Mouse (Mus musculus): ENCODE data around the gene Adk. TPM values are rescaled to one million over a fixed set of nuclear protein-coding genes. Genes with fewer than 3 reads are reported as not detected.

The Adk gene
- total and polyA plus RNA-seq, 3 experiments = 69.0 to 479 (median 102) TPM

- Histone ChIP-seq H3K4me1 (ENCODE audit: control insufficient read depth in 1 of 2, insufficient read depth in 2 of 2, low read length in 2 of 2) (peaks cover 16 to 19% of the 10 kb centered on the region in 2 experiments), H3K27me3 (ENCODE audit: control insufficient read depth in 1 of 2, insufficient read depth in 2 of 2, low read length in 2 of 2) (no peaks in the 10 kb centered on the region), H3K36me3 (ENCODE audit: control insufficient read depth in 1 of 2, insufficient read depth in 2 of 2, low read length in 2 of 2) (peaks cover 0 to 22% of the 10 kb centered on the region in 2 experiments), H3K79me2 (ENCODE audit: control insufficient read depth, insufficient read depth, low read length, poor library complexity) (no peaks in the 10 kb centered on the region), H3K4me3 (ENCODE audit: control insufficient read depth in 1 of 2, insufficient read depth in 1 of 2, low read depth in 2 of 2, low read length in 2 of 2) (peak overlapping the region in 1 of 2 experiments; percentile 23; a peak in 1 of 4 replicates), H3K27ac (ENCODE audit: control insufficient read depth, low read depth, low read length) (peak overlapping the region; percentile 49), H3K9ac (ENCODE audit: control insufficient read depth, low read depth, low read length, poor library complexity, severe bottlenecking) (peak overlapping the region; percentile 23), H3K9me3 (replicated peaks; ENCODE audit: insufficient read depth, low read length) (no peaks in the 10 kb centered on the region)
- no peak for TF ChIP-seq ZNF384 (IDR thresholded peaks at IDR 0.05; ENCODE audit: low read depth, low read length)
- TF ChIP-seq CTCF (IDR thresholded peaks at IDR 0.05 in 2 of 3, conservative IDR thresholded peaks at IDR 0.05 in 1 of 3; ENCODE audit: control insufficient read depth in 1 of 3, insufficient read depth in 1 of 3, low read depth in 2 of 3, low read length in 3 of 3, poor library complexity in 1 of 3, severe bottlenecking in 1 of 3) = no peak
- TF ChIP-seq ZMIZ1 (IDR thresholded peaks at IDR 0.05; ENCODE audit: low read depth, low read length) = no peak
- TF ChIP-seq TAL1 (IDR thresholded peaks at IDR 0.05; ENCODE audit: low read length) = no peak
- TF ChIP-seq NELFE (IDR thresholded peaks at IDR 0.05; ENCODE audit: low read depth, low read length) = no peak
- no peak for TF ChIP-seq ETS1 (IDR thresholded peaks at IDR 0.05; ENCODE audit: low read depth, low read length)
- no peak for TF ChIP-seq ELF1 (IDR thresholded peaks at IDR 0.05; ENCODE audit: low read depth, low read length)
- no peak for TF ChIP-seq GATA1 (IDR thresholded peaks at IDR 0.05; ENCODE audit: low read depth, low read length)
- no peak for TF ChIP-seq MAZ (IDR thresholded peaks at IDR 0.05; ENCODE audit: low read depth, low read length)
- no peak for TF ChIP-seq POLR2AphosphoS2 (IDR thresholded peaks at IDR 0.05; ENCODE audit: low read length)
- no peak for TF ChIP-seq UBTF (IDR thresholded peaks at IDR 0.05; ENCODE audit: borderline replicate concordance, insufficient read depth, low read depth, low read length)
- no peak for TF ChIP-seq EP300 (IDR thresholded peaks at IDR 0.05; ENCODE audit: low read depth in 1 of 2, low read length in 2 of 2)
- TF ChIP-seq SMC3 (IDR thresholded peaks at IDR 0.05; ENCODE audit: low read depth, low read length) = no peak
- TF ChIP-seq KAT2A (conservative IDR thresholded peaks at IDR 0.05; ENCODE audit: low read depth, low read length) = no peak
- no peak for TF ChIP-seq TBP (IDR thresholded peaks at IDR 0.05; ENCODE audit: low read depth, low read length)
- TF ChIP-seq ZC3H11A (IDR thresholded peaks at IDR 0.05; ENCODE audit: low read depth, low read length) = no peak
- TF ChIP-seq POLR2AphosphoS5 (IDR thresholded peaks at IDR 0.05; ENCODE audit: borderline replicate concordance, low read depth, low read length) = no peak
- TF ChIP-seq MYC (IDR thresholded peaks at IDR 0.05; ENCODE audit: low read depth, low read length) = no peak
- no peak for TF ChIP-seq NRF1 (IDR thresholded peaks at IDR 0.05; ENCODE audit: insufficient read depth, low read depth, low read length, poor library complexity, severe bottlenecking)
- no peak for TF ChIP-seq SIN3A (IDR thresholded peaks at IDR 0.05; ENCODE audit: low read length)
- DNase-seq (ENCODE audit: low read depth, low spot score) = peak; percentile 14
Observed at GRCm38 (mm10) chr14:21100876-21101275, 48.5 kb downstream of the Adk start.

DNA sequence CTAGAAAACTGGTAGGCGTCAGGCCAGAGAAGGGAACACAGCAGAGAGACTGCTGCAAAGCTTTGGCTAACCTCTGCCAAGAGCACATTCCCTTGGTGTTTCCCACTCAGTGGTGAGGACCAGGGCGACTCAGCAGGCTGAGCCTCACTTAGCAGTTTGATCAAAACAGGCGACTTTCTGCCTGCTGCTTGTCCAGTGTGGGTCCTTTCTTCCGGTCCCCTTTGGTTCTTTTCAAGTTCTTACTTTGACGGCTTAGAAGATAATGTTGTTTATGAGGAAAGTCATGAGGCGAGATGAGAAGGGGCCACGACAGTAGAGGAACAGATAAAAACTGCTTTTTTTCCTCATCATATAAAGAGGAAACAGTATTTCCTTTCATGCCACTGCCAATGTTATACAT, 49.2 kb downstream of the Adk start:
- peak overlapping the region; percentile 95 for H3K27ac ChIP-seq (ENCODE audit: control insufficient read depth, low read depth, low read length)
- DNase-seq (ENCODE audit: low read depth, low spot score) = peak; percentile 72
- H3K4me3 ChIP-seq (ENCODE audit: control insufficient read depth in 1 of 2, insufficient read depth in 1 of 2, low read depth in 2 of 2, low read length in 2 of 2) = peak overlapping the region; percentile 23 to 52
- H3K9ac ChIP-seq (ENCODE audit: control insufficient read depth, low read depth, low read length, poor library complexity, severe bottlenecking) = peak overlapping the region; percentile 55
- peaks cover 0 to 22% of the 10 kb centered on the region in 2 experiments for H3K36me3 ChIP-seq (ENCODE audit: control insufficient read depth in 1 of 2, insufficient read depth in 2 of 2, low read length in 2 of 2)
- H3K4me1 ChIP-seq (ENCODE audit: control insufficient read depth in 1 of 2, insufficient read depth in 2 of 2, low read length in 2 of 2) = peaks cover 16 to 19% of the 10 kb centered on the region in 2 experiments
- H3K9me3 ChIP-seq (replicated peaks; ENCODE audit: insufficient read depth, low read length) = no peaks in the 10 kb centered on the region
- no peak for TF ChIP-seq USF2 (IDR thresholded peaks at IDR 0.05; ENCODE audit: borderline replicate concordance in 1 of 2, insufficient read depth in 1 of 2, low read depth in 1 of 2, low read length in 2 of 2)
- TF ChIP-seq EP300 (IDR thresholded peaks at IDR 0.05; ENCODE audit: low read depth in 1 of 2, low read length in 2 of 2) = peak; percentile 49 to 74; a peak in 3 of 4 replicates
- TF ChIP-seq SIN3A (IDR thresholded peaks at IDR 0.05; ENCODE audit: low read length) = peak; percentile 84
- TF ChIP-seq POLR2A (IDR thresholded peaks at IDR 0.05; ENCODE audit: control insufficient read depth in 1 of 2, insufficient read depth in 1 of 2, low read depth in 1 of 2, low read length in 2 of 2, poor library complexity in 1 of 2) = 0 out of 4 replicates have a peak, but pooled peaks of 1 of the 2 experiments have one; percentile 30
- peak; percentile 81 for TF ChIP-seq USF1 (IDR thresholded peaks at IDR 0.05; ENCODE audit: low read depth, low read length)
- peak; percentile 79 for TF ChIP-seq ZNF384 (IDR thresholded peaks at IDR 0.05; ENCODE audit: low read depth, low read length)
- peak; percentile 73; the same call in 1 of the 2 replicates for TF ChIP-seq MYC (IDR thresholded peaks at IDR 0.05; ENCODE audit: low read depth, low read length)
- TF ChIP-seq RCOR1 (IDR thresholded peaks at IDR 0.05; ENCODE audit: low read depth, low read length) = 0 out of 2 replicates have a peak, but pooled peaks have one; percentile 43
- TF ChIP-seq ETS1 (IDR thresholded peaks at IDR 0.05; ENCODE audit: low read depth, low read length) = peak; percentile 79
- peak; percentile 73 for TF ChIP-seq GATA1 (IDR thresholded peaks at IDR 0.05; ENCODE audit: low read depth, low read length)
- no peak for TF ChIP-seq GABPA (IDR thresholded peaks at IDR 0.05; ENCODE audit: low read depth, low read length)
- no peak for TF ChIP-seq ELF1 (IDR thresholded peaks at IDR 0.05; ENCODE audit: low read depth, low read length)
- peak; percentile 80 for TF ChIP-seq BHLHE40 (IDR thresholded peaks at IDR 0.05; ENCODE audit: borderline replicate concordance, low read depth, low read length)
- TF ChIP-seq MAZ (IDR thresholded peaks at IDR 0.05; ENCODE audit: low read depth, low read length) = no peak
- no peak for TF ChIP-seq NELFE (IDR thresholded peaks at IDR 0.05; ENCODE audit: low read depth, low read length)
- peak; percentile 89 for TF ChIP-seq MXI1 (IDR thresholded peaks at IDR 0.05; ENCODE audit: low read depth, low read length)
- no peak for TF ChIP-seq POLR2AphosphoS5 (IDR thresholded peaks at IDR 0.05; ENCODE audit: borderline replicate concordance, low read depth, low read length)
- TF ChIP-seq NRF1 (IDR thresholded peaks at IDR 0.05; ENCODE audit: insufficient read depth, low read depth, low read length, poor library complexity, severe bottlenecking) = no peak
- 0 out of 2 replicates have a peak, but pooled peaks have one; percentile 23 for TF ChIP-seq TBP (IDR thresholded peaks at IDR 0.05; ENCODE audit: low read depth, low read length)
- peak; percentile 57; the same call in 1 of the 2 replicates for TF ChIP-seq MAX (IDR thresholded peaks at IDR 0.05; ENCODE audit: low read length)
- no peaks in the 10 kb centered on the region for H3K79me2 ChIP-seq (ENCODE audit: control insufficient read depth, insufficient read depth, low read length, poor library complexity)
- no peaks in the 10 kb centered on the region for H3K27me3 ChIP-seq (ENCODE audit: control insufficient read depth in 1 of 2, insufficient read depth in 2 of 2, low read length in 2 of 2)
